8 mouse cellular contexts compared by ENCODE assay signal in genomic region chr5:149411509-149412193, GRCm38 (mm10). TPM values are rescaled to one million over a fixed set of nuclear protein-coding genes. Genes with fewer than 3 reads are reported as not detected.
A peak's percentile ranks its signal among the peaks of the same experiment; 100 is the strongest.
DNase-seq lines count a peak whose midpoint lies in the region; ATAC-seq and TF ChIP-seq lines count a peak whose summit lies in the region.

Medag (plus strand) TSS chr5:149411749.

- H3K27ac ChIP-seq in embryonic facial prominence, embryonic 10.5 days (replicated peaks) = peak within 1 kb of the TSS; percentile 77
- no peak within 1 kb of the TSS for H3K27ac ChIP-seq in intestine, postnatal 0 days (ENCODE audit: low read depth, low read length)
- H3K27ac ChIP-seq in limb, embryonic 13.5 days = peak within 1 kb of the TSS; percentile 6; the same call in 1 of the 2 replicates
- peak within 1 kb of the TSS; percentile 70 for H3K27ac ChIP-seq in midbrain, embryonic 15.5 days
- H3K27ac ChIP-seq in stomach, postnatal 0 days (replicated peaks) = peak within 1 kb of the TSS; percentile 49; the same call in 1 of the 2 replicates

- peaks cover 14% of the 10 kb centered on the region for H3K4me1 ChIP-seq in embryonic facial prominence, embryonic 10.5 days
- no peaks in the 10 kb centered on the region for H3K4me1 ChIP-seq in intestine, postnatal 0 days (replicated peaks; ENCODE audit: control insufficient read depth, insufficient read depth, low read length)
- H3K4me1 ChIP-seq in limb, embryonic 13.5 days = peaks cover 17% of the 10 kb centered on the region
- H3K4me1 ChIP-seq in midbrain, embryonic 15.5 days = peaks cover 19% of the 10 kb centered on the region
- no peaks in the 10 kb centered on the region; the same call in 1 of the 2 replicates for H3K4me1 ChIP-seq in stomach, postnatal 0 days (replicated peaks; ENCODE audit: control insufficient read depth, insufficient read depth)

- TF ChIP-seq EP300 in stomach, postnatal 0 days (optimal IDR thresholded peaks at IDR 0.05) = no peak

- ATAC-seq in intestine, postnatal 0 days = peak; percentile 47; the same call in 1 of the 2 replicates
- peak; percentile 71 for ATAC-seq in limb, embryonic 13.5 days (ENCODE audit: low FRiP score, low read depth)
- ATAC-seq in midbrain, embryonic 15.5 days (replicated peaks) = peak; percentile 37
- ATAC-seq in stomach, postnatal 0 days (ENCODE audit: low FRiP score, low TSS enrichment) = peak; percentile 73

- TF ChIP-seq CTCF in intestine, postnatal 0 days (IDR thresholded peaks at IDR 0.05; ENCODE audit: low read depth) = no peak
- TF ChIP-seq CTCF in stomach, postnatal 0 days (IDR thresholded peaks at IDR 0.05; ENCODE audit: low read depth) = 0 out of 2 replicates have a peak, but pooled peaks have one; percentile 20

- peak within 1 kb of the TSS; percentile 56 for H3K4me3 ChIP-seq in embryonic facial prominence, embryonic 10.5 days
- H3K4me3 ChIP-seq in intestine, postnatal 0 days (ENCODE audit: low read depth, low read length) = peak within 1 kb of the TSS; percentile 33
- H3K4me3 ChIP-seq in limb, embryonic 13.5 days = peak within 1 kb of the TSS; percentile 44
- peak within 1 kb of the TSS; percentile 26 for H3K4me3 ChIP-seq in midbrain, embryonic 15.5 days
- peak within 1 kb of the TSS; percentile 41 for H3K4me3 ChIP-seq in stomach, postnatal 0 days (ENCODE audit: low read depth, low read length)

- H3K4me2 ChIP-seq in intestine, postnatal 0 days (replicated peaks; ENCODE audit: low read depth) = peak within 1 kb of the TSS; percentile 63
- peak within 1 kb of the TSS; percentile 83 for H3K4me2 ChIP-seq in limb, embryonic 13.5 days (replicated peaks)
- peak within 1 kb of the TSS; percentile 48 for H3K4me2 ChIP-seq in midbrain, embryonic 15.5 days
- H3K4me2 ChIP-seq in stomach, postnatal 0 days (replicated peaks; ENCODE audit: low read depth) = peak within 1 kb of the TSS; percentile 67

- no peaks in the 10 kb centered on the region for H3K36me3 ChIP-seq in embryonic facial prominence, embryonic 10.5 days (replicated peaks)
- no peaks in the 10 kb centered on the region for H3K36me3 ChIP-seq in intestine, postnatal 0 days (ENCODE audit: control insufficient read depth, insufficient read depth)
- H3K36me3 ChIP-seq in limb, embryonic 13.5 days = no peaks in the 10 kb centered on the region
- H3K36me3 ChIP-seq in midbrain, embryonic 15.5 days (replicated peaks) = no peaks in the 10 kb centered on the region
- no peaks in the 10 kb centered on the region for H3K36me3 ChIP-seq in stomach, postnatal 0 days (ENCODE audit: control insufficient read depth, insufficient read depth, low read length)

- DNase-seq in adrenal gland, postnatal 25 days = peak; percentile 79
- DNase-seq in embryonic facial prominence, embryonic 10.5 days (ENCODE audit: low spot score) = peak; percentile 64
- peak; percentile 99 for DNase-seq in heart, adult 11 months
- peak; percentile 62 for DNase-seq in stomach, postnatal 0 days (ENCODE audit: low spot score)
- no peak for DNase-seq in thymus, postnatal 36 days

- peak within 1 kb of the TSS; percentile 42 for H3K9ac ChIP-seq in intestine, postnatal 0 days (ENCODE audit: low read depth, low read length)
- H3K9ac ChIP-seq in limb, embryonic 13.5 days = peak within 1 kb of the TSS; percentile 70
- H3K9ac ChIP-seq in midbrain, embryonic 15.5 days = peak within 1 kb of the TSS; percentile 16; the same call in 1 of the 2 replicates
- peak within 1 kb of the TSS; percentile 66 for H3K9ac ChIP-seq in stomach, postnatal 0 days (ENCODE audit: low read length)

- 4% methylated on average over 38 of the region's 38 CpGs for WGBS in embryonic facial prominence, embryonic 10.5 days
- 7% methylated on average over 38 of the region's 38 CpGs for WGBS in intestine, postnatal 0 days
- 2% methylated on average over 38 of the region's 38 CpGs for WGBS in limb, embryonic 13.5 days
- 3% methylated on average over 38 of the region's 38 CpGs for WGBS in midbrain, embryonic 15.5 days
- WGBS in stomach, postnatal 0 days = 6% methylated on average over 38 of the region's 38 CpGs

- peaks cover 6% of the 10 kb centered on the region; the same call in 1 of the 2 replicates for H3K9me3 ChIP-seq in embryonic facial prominence, embryonic 10.5 days
- no peaks in the 10 kb centered on the region for H3K9me3 ChIP-seq in intestine, postnatal 0 days (ENCODE audit: control insufficient read depth)
- peaks cover 3% of the 10 kb centered on the region; the same call in 1 of the 2 replicates for H3K9me3 ChIP-seq in limb, embryonic 13.5 days
- no peaks in the 10 kb centered on the region for H3K9me3 ChIP-seq in midbrain, embryonic 15.5 days
- no peaks in the 10 kb centered on the region for H3K9me3 ChIP-seq in stomach, postnatal 0 days (ENCODE audit: control insufficient read depth, low read length)

- peaks cover 49% of the 10 kb centered on the region for H3K27me3 ChIP-seq in embryonic facial prominence, embryonic 10.5 days (replicated peaks; ENCODE audit: low read depth, poor library complexity, severe bottlenecking)
- H3K27me3 ChIP-seq in intestine, postnatal 0 days (replicated peaks; ENCODE audit: control insufficient read depth, insufficient read depth, low read length) = peaks cover 7% of the 10 kb centered on the region; the same call in 1 of the 2 replicates
- H3K27me3 ChIP-seq in limb, embryonic 13.5 days = peaks cover 24% of the 10 kb centered on the region
- no peaks in the 10 kb centered on the region for H3K27me3 ChIP-seq in midbrain, embryonic 15.5 days (replicated peaks)
- H3K27me3 ChIP-seq in stomach, postnatal 0 days (ENCODE audit: control insufficient read depth, insufficient read depth, low read length) = no peaks in the 10 kb centered on the region

RNA-seq across cellular contexts. Expression of gene Medag, which starts in this region (rescaled TPM):
- 1.5 and 1.9 TPM in 2 replicates for total RNA-seq in adrenal gland, postnatal 25 days (2021)
- polyA plus RNA-seq in embryonic facial prominence, embryonic 10.5 days (2016; fragmentation: Nextera tagmentation; extraction: Ambion mirVana) = 0.17 and 0.38 TPM in 2 replicates
- 1.6 and 2.2 TPM in 2 replicates for polyA plus RNA-seq in intestine, postnatal 0 days (2015; fragmentation: Nextera tagmentation; extraction: Ambion mirVana)
- 1.5 and 1.8 TPM in 2 replicates for polyA plus RNA-seq in limb, embryonic 13.5 days (2015; fragmentation: Nextera tagmentation; extraction: Ambion mirVana)
- 2.6 and 2.7 TPM in 2 replicates for polyA plus RNA-seq in midbrain, embryonic 15.5 days (2015; fragmentation: Nextera tagmentation; extraction: Ambion mirVana)
- 3.4 and 4.1 TPM in 2 replicates for polyA plus RNA-seq in stomach, postnatal 0 days (2015; fragmentation: Nextera tagmentation; extraction: Ambion mirVana)

Comparison
In these comparisons a context has a peak if more than half of its experiments do, and no peak if none do; other contexts are left out.
1. Peak in DNase-seq, H3K4me3 ChIP-seq and H3K27ac ChIP-seq in embryonic facial prominence, embryonic 10.5 days; RNA of the gene not detected or under 1 TPM.
2. DNase-seq: peak in adrenal gland, postnatal 25 days (single experiment), heart, adult 11 months (single experiment) and stomach, postnatal 0 days (single experiment); none in thymus, postnatal 36 days (0 of 2).
3. H3K9ac ChIP-seq: peak in every context shown above with its lines; median percentile 70 in limb, embryonic 13.5 days; 66 in stomach, postnatal 0 days; 42 in intestine, postnatal 0 days; 16 in midbrain, embryonic 15.5 days.
4. Peak in every context shown above with its lines, with median percentiles within 50 percentile points of each other: H3K4me3 ChIP-seq, ATAC-seq and H3K4me2 ChIP-seq.